Mouse (Mus musculus) spleen, adult 2 months (tissue): ENCODE results near the gene Ephb1.

ENCODE experiments used
- CTCF ChIP-seq: fragments of 200-500 bp; IDR thresholded peaks from 2 replicates; pipeline ENCODE4 v1.5.1; 2011; ENCODE audit warnings: mild to moderate bottlenecking, inconsistent platforms; ENCODE audit not compliant: insufficient read depth, insufficient read length, insufficient replicate concordance; ENCODE audit errors: extremely low read depth
- POLR2A ChIP-seq: fragments of 200-500 bp; IDR thresholded peaks from 2 replicates; pipeline ENCODE4 v1.6.1; 2011; ENCODE audit warnings: low read depth, low read length, inconsistent platforms

DNA sequence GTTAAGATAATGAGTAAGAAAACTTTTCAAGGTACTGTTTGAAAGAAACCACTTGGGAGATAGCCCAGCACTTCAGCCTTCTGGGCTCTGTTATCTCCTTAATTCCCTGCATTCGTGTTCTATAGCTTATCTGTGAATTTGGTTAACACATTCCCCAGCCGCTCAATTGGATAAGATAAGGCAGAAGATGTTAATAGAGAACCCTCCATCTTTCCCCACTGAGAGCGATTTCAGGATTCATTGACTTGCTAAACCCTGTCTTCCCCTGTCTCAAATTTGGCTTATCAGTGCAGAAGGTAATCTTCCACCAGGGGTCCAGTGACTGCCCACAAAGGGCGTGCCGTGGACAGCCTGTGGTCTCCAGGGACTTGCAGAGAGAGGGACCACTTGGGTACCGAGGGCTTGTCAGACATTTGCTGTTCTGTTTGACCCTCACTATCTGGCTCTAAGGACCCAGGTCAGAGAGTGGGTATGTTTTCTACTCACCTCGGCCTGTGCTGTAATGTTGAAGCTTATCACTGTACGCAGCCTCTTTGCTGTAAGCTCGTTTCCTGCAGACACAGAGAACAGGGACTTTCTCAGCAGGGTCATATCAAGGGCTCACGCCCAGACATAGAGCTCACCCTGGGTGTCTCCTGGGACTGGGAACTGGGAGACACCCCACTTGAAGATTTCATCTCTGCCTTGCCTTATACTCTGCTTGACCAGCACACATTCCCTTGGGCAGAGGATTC lies 358.9 kb downstream of the Ephb1 start:
- TF ChIP-seq CTCF, result no peak
- TF ChIP-seq POLR2A, result no peak
